Comparison of ENCODE assay signal across 8 mouse cellular contexts in the genomic region with DNA sequence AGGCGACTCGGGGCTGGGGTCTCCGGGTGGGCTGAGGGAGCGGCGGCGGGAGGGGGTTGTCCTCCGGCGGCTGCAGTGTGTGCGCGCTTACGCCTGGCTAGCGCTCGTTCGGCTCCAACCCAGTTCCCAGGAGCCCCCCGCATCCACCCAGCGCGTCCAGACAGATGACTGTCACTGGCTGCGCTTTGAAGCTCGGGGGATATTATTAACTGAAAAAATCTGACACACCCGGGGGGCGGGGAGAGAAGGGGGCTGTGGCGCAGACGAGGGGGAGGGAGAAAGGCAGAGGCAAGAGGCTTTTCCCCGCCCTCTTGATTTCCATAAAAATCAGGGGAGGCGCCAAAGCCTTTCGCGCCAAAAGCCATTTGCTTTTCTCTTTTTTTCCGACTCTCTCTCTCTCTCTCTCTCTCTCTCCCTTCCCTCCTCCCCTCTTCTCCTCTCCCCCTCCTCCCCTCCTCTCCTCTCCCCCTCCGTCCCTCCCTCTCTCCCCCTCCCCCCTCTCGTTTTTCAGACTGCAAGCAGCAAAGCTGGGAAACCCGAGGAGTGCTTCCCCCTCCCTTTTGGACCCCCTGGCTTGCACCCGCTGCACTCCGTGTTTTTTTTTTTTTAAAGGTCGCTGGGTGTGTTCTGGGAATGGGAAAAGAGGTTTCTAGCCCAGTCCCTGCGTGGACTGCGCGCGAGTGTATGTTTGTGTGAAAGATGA. TPM values are rescaled to one million over a fixed set of nuclear protein-coding genes. Genes with fewer than 3 reads are reported as not detected.
DNase-seq lines count a peak whose midpoint lies in the region; ATAC-seq and TF ChIP-seq lines count a peak whose summit lies in the region.

A gene (minus strand): TSS at position 254 of the 703 bp plus-strand sequence.

- no peak for TF ChIP-seq CTCF in forebrain, postnatal 0 days (IDR thresholded peaks at IDR 0.05; ENCODE audit: low read depth)
- TF ChIP-seq CTCF in layer of hippocampus, adult 2 months (conservative IDR thresholded peaks at IDR 0.05), result no peak

- peak within 1 kb of the TSS; percentile 81 to 94 for H3K4me3 ChIP-seq in ES-E14 (ENCODE audit: insufficient read depth in 1 of 2, low read depth in 1 of 2, low read length in 2 of 2, poor library complexity in 1 of 2, severe bottlenecking in 1 of 2)
- peak within 1 kb of the TSS; percentile 89 for H3K4me3 ChIP-seq in forebrain, postnatal 0 days (ENCODE audit: low read depth, low read length)
- peak within 1 kb of the TSS; percentile 76 for H3K4me3 ChIP-seq in layer of hippocampus, adult 2 months
- H3K4me3 ChIP-seq in lung, embryonic 15.5 days, result peak within 1 kb of the TSS; percentile 74

- no peaks in the 10 kb centered on the region for H3K27me3 ChIP-seq in forebrain, postnatal 0 days (ENCODE audit: insufficient read depth, low read length)
- H3K27me3 ChIP-seq in lung, embryonic 15.5 days, result 0 out of 2 replicates have a peak, but pooled peaks cover 3% of the 10 kb centered on the region

- H3K9me3 ChIP-seq in ES-E14 (ENCODE audit: control insufficient read depth, insufficient read depth, low read depth, low read length), result no peaks in the 10 kb centered on the region
- H3K9me3 ChIP-seq in forebrain, postnatal 0 days (ENCODE audit: low read length), result no peaks in the 10 kb centered on the region
- no peaks in the 10 kb centered on the region for H3K9me3 ChIP-seq in lung, embryonic 15.5 days

- ATAC-seq in forebrain, postnatal 0 days, result peak; percentile 72
- ATAC-seq in lung, embryonic 15.5 days (ENCODE audit: borderline replicate concordance, extremely low read depth, low FRiP score, low TSS enrichment), result peak; percentile 76

- peak; percentile 91 for DNase-seq in ES-E14 (ENCODE audit: low read depth, low spot score)
- DNase-seq in c-Kit-positive CD71-negative TER-119-negative erythroid progenitor cells, embryonic 14.5 days (ENCODE audit: low read depth), result peak; percentile 75
- DNase-seq in forebrain, postnatal 0 days, result peak; percentile 95
- DNase-seq in heart, postnatal 36 days, result peak; percentile 68 to 80
- peak; percentile 83 to 88 for DNase-seq in layer of hippocampus, adult 2 months (ENCODE audit: low spot score in 2 of 2)
- peak; percentile 96 for DNase-seq in retina, embryonic 14.5 days (ENCODE audit: low spot score)
- peak; percentile 66 to 73 for DNase-seq in urinary bladder, postnatal 4 days (ENCODE audit: low spot score in 2 of 2)

- 1% methylated on average over 36 of the region's 38 CpGs for WGBS in forebrain, postnatal 0 days
- 0% methylated on average over 36 of the region's 38 CpGs for WGBS in lung, embryonic 15.5 days

- peaks cover 34% of the 10 kb centered on the region for H3K36me3 ChIP-seq in ES-E14 (ENCODE audit: control insufficient read depth, insufficient read depth, low read length, poor library complexity, severe bottlenecking)
- peaks cover 15% of the 10 kb centered on the region for H3K36me3 ChIP-seq in forebrain, postnatal 0 days (ENCODE audit: insufficient read depth)
- 0 out of 2 replicates have a peak, but pooled peaks cover 3% of the 10 kb centered on the region for H3K36me3 ChIP-seq in lung, embryonic 15.5 days

- H3K27ac ChIP-seq in ES-E14 (ENCODE audit: insufficient read depth, low read depth, low read length, poor library complexity, severe bottlenecking), result peak within 1 kb of the TSS; percentile 98
- H3K27ac ChIP-seq in forebrain, postnatal 0 days (ENCODE audit: low read depth, low read length), result peak within 1 kb of the TSS; percentile 98
- peak within 1 kb of the TSS; percentile 92 for H3K27ac ChIP-seq in layer of hippocampus, adult 2 months
- H3K27ac ChIP-seq in lung, embryonic 15.5 days, result peak within 1 kb of the TSS; percentile 92

- H3K4me1 ChIP-seq in ES-E14 (ENCODE audit: control insufficient read depth in 2 of 2, insufficient read depth in 2 of 2, low read length in 2 of 2, poor library complexity in 1 of 2), result peaks cover 12 to 16% of the 10 kb centered on the region in 2 experiments
- no peaks in the 10 kb centered on the region for H3K4me1 ChIP-seq in forebrain, postnatal 0 days (ENCODE audit: insufficient read depth)
- peaks cover 35% of the 10 kb centered on the region for H3K4me1 ChIP-seq in lung, embryonic 15.5 days

- in situ Hi-C loops in ES-E14 (cut with MboI; ENCODE audit: low sequenced_read_pairs in 2 of 2, unreplicated experiment in 2 of 2), result loop anchor here in 1 of 2 experiments (5.0 to 10.0 kb wide), 2 partner anchors 160 to 317 kb away; no protein-coding TSS in a partner anchor

- H3K4me2 ChIP-seq in forebrain, postnatal 0 days (ENCODE audit: low read depth), result peak within 1 kb of the TSS; percentile 84
- H3K4me2 ChIP-seq in lung, embryonic 15.5 days, result peak within 1 kb of the TSS; percentile 92

- intact Hi-C loops in heart, postnatal 36 days (cut with DNase I), result loop anchor here (1.0 to 10.0 kb wide), 7 partner anchors 160 to 620 kb away; no protein-coding TSS in a partner anchor

- H3K9ac ChIP-seq in ES-E14 (ENCODE audit: insufficient read depth, low read depth, low read length, poor library complexity, severe bottlenecking), result peak within 1 kb of the TSS; percentile 79
- H3K9ac ChIP-seq in forebrain, postnatal 0 days, result peak within 1 kb of the TSS; percentile 97
- H3K9ac ChIP-seq in lung, embryonic 15.5 days, result peak within 1 kb of the TSS; percentile 77

TF ChIP-seq in ES-E14, 5 proteins besides CTCF, POLR2A, EP300 and RAD21:
- TF ChIP-seq ZC3H11A (IDR thresholded peaks at IDR 0.05; ENCODE audit: borderline replicate concordance, low read depth, low read length) (no peak), MAFK (IDR thresholded peaks at IDR 0.05; ENCODE audit: insufficient read depth, low read depth, low read length) (no peak), ZNF384 (IDR thresholded peaks at IDR 0.05; ENCODE audit: low read depth, low read length) (peak; percentile 91), HCFC1 (IDR thresholded peaks at IDR 0.05; ENCODE audit: borderline replicate concordance, insufficient read depth, low read length) (0 out of 2 replicates have a peak, but pooled peaks have one; percentile 58), CHD2 (IDR thresholded peaks at IDR 0.05; ENCODE audit: low read depth, low read length) (no peak)

RNA-seq across cellular contexts. Expression of the gene that starts here (rescaled TPM):
- total RNA-seq in ES-E14 (2012; rRNA removed), result 76.8 and 110 TPM in 2 replicates
- total RNA-seq in forebrain, postnatal 0 days (2014; rRNA removed), result 64.0 and 69.6 TPM in 2 replicates
- 61.4 and 79.8 TPM in 2 replicates for polyA plus RNA-seq in forebrain, postnatal 0 days (2015; fragmentation: Nextera tagmentation; extraction: Ambion mirVana)
- total RNA-seq in heart, postnatal 36 days (2021), result 1 to 10 TPM; 2.9 to 3.3 TPM
- 1 to 10 TPM; 8.7 to 9.2 TPM for total RNA-seq in layer of hippocampus, adult 2 months (2021)
- polyA plus RNA-seq in lung, embryonic 15.5 days (2015; fragmentation: Nextera tagmentation; extraction: Ambion mirVana), result 57.3 and 58.8 TPM in 2 replicates

Comparison
In these comparisons a context has a peak if more than half of its experiments do, and no peak if none do; other contexts are left out.
1. Peak in every context shown above with its lines: DNase-seq, ATAC-seq, H3K4me3 ChIP-seq and H3K27ac ChIP-seq.